Mouse (Mus musculus) kidney, adult 2 months (tissue): ENCODE measurements at regions not wholly inside any gene's neighbourhood (a gene's known extent, or its start where the extent isn't known, plus 50 kb on each side); places are given as distances from the start of the nearest gene placed in this dataset.

ENCODE experiments used
- CTCF ChIP-seq: fragments of 200-500 bp; conservative IDR thresholded peaks from 2 replicates; pipeline ENCODE4 v1.5.1; 2011; ENCODE audit warnings: low read depth, mild to moderate bottlenecking, control low read depth, low read length, moderate library complexity, mixed read lengths; ENCODE audit not compliant: insufficient read depth, insufficient read length
- POLR2A ChIP-seq: fragments of 200-500 bp; IDR thresholded peaks from one replicate; pipeline ENCODE4 v1.6.1; 2011; ENCODE audit warnings: low read depth, low read length, control low read depth

- no peak for TF ChIP-seq CTCF
- TF ChIP-seq POLR2A: no peak
Observed at GRCm38 (mm10) chr16:42570246-42570996, 230.0 kb upstream of the Gap43 start.
